11 mouse cellular contexts compared by ENCODE assay signal in the genomic region with DNA sequence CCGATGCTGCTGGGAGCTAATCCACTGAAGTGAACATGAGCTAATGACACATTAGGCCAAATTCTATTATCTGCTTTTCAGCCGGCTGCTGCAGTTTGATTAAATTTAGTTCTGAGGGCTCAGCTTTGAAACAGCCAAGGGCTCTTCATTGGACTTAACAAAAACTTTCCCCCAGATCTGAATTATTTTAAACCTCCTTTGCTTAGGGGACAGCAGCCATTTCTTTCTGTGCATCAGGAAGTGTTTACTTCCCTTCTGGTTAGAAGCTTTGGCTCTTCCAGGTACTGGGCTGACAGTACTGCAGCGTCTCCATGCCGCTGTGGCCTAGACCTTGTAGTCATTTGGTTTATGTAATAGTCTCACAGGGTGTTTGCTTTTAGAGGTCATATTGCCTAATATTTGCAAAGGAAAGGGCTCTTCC.
A peak's percentile ranks its signal among the peaks of the same experiment; 100 is the strongest.
DNase-seq lines count a peak whose midpoint lies in the region; ATAC-seq and TF ChIP-seq lines count a peak whose summit lies in the region.
"Had no signal": no experiment of that assay in that cellular context is flagged by ENCODE, and none has a peak within 500 bp of the region (broad histone marks: within the 10 kb centered on the region; RNA-seq: fewer than 3 reads in every experiment).

No protein-coding gene starts in this region.

- H3K36me3 ChIP-seq in heart, embryonic 15.5 days, result no peaks in the 10 kb centered on the region
- no peaks in the 10 kb centered on the region for H3K36me3 ChIP-seq in limb, embryonic 15.5 days
- no peaks in the 10 kb centered on the region for H3K36me3 ChIP-seq in thymus, adult 2 months (ENCODE audit: control insufficient read depth, insufficient read depth, low read length)

- no peak overlapping the region for H3K9ac ChIP-seq in heart, embryonic 15.5 days
- no peak overlapping the region for H3K9ac ChIP-seq in limb, embryonic 15.5 days

- no peak for DNase-seq in heart, postnatal 4 days
- peak; percentile 24 for DNase-seq in 416B (ENCODE audit: low read depth)
- DNase-seq in thymus, adult 2 months, result no peak
- DNase-seq in cerebellum, adult 11-12 months, result no peak
- no peak for DNase-seq in layer of hippocampus, postnatal 10 days (ENCODE audit: low spot score in 2 of 2)
- DNase-seq: cerebellum, adult 9-10 months; layer of hippocampus, adult 9-11 months; right cerebral cortex, postnatal 14 days had no signal

- no peaks in the 10 kb centered on the region for H3K27me3 ChIP-seq in heart, embryonic 15.5 days
- H3K27me3 ChIP-seq in limb, embryonic 15.5 days, result no peaks in the 10 kb centered on the region
- H3K27me3 ChIP-seq in thymus, adult 2 months (ENCODE audit: control insufficient read depth, insufficient read depth, low read length), result no peaks in the 10 kb centered on the region

- H3K4me2 ChIP-seq in heart, embryonic 15.5 days, result no peak overlapping the region
- H3K4me2 ChIP-seq in limb, embryonic 15.5 days, result no peak overlapping the region

- 56% methylated on average over 4 of the region's 4 CpGs for WGBS in heart, embryonic 15.5 days
- 64% methylated on average over 4 of the region's 4 CpGs for WGBS in limb, embryonic 15.5 days
- 59% methylated on average over 4 of the region's 4 CpGs for WGBS in thymus, adult 2 months

- no peaks in the 10 kb centered on the region for H3K9me3 ChIP-seq in heart, embryonic 15.5 days (replicated peaks)
- H3K9me3 ChIP-seq in limb, embryonic 15.5 days, result no peaks in the 10 kb centered on the region

- peaks cover 53% of the 10 kb centered on the region for H3K4me1 ChIP-seq in heart, embryonic 15.5 days (replicated peaks)
- peaks cover 47% of the 10 kb centered on the region for H3K4me1 ChIP-seq in limb, embryonic 15.5 days
- 0 out of 2 replicates have a peak, but pooled peaks cover 2% of the 10 kb centered on the region for H3K4me1 ChIP-seq in thymus, adult 2 months (replicated peaks; ENCODE audit: control insufficient read depth, insufficient read depth, low read length)

- ATAC-seq in heart, embryonic 15.5 days (replicated peaks; ENCODE audit: insufficient number of reproducible peaks, insufficient read depth, low FRiP score, low read depth), result no peak
- ATAC-seq in activated CD4-positive, CD25-positive, alpha-beta regulatory T cell, adult 4 months, result peak; percentile 43
- no peak for ATAC-seq in limb, embryonic 15.5 days (ENCODE audit: insufficient number of reproducible peaks, low FRiP score, low TSS enrichment, low read depth)

- TF ChIP-seq CTCF in thymus, adult 2 months (IDR thresholded peaks at IDR 0.05; ENCODE audit: borderline replicate concordance, control insufficient read depth, extremely low read depth, insufficient read depth, low read length, poor library complexity), result no peak

- no peak overlapping the region for H3K4me3 ChIP-seq in heart, embryonic 15.5 days
- no peak overlapping the region for H3K4me3 ChIP-seq in limb, embryonic 15.5 days
- H3K4me3 ChIP-seq in thymus, adult 2 months (ENCODE audit: control insufficient read depth, insufficient read depth, low read length), result no peak overlapping the region

- TF ChIP-seq POLR2A in thymus, adult 2 months (IDR thresholded peaks at IDR 0.05; ENCODE audit: control insufficient read depth, extremely low read depth, insufficient read depth, low read length, poor library complexity), result no peak

- H3K27ac ChIP-seq in heart, embryonic 15.5 days, result peak overlapping the region; percentile 41
- peak overlapping the region; percentile 39; the same call in 1 of the 2 replicates for H3K27ac ChIP-seq in limb, embryonic 15.5 days
- H3K27ac ChIP-seq in thymus, adult 2 months (ENCODE audit: control insufficient read depth, insufficient read depth, low read length), result no peak overlapping the region
